Mouse (Mus musculus): Measurements from ENCODE around the gene Anxa2.

- TF ChIP-seq POLR2A (IDR thresholded peaks at IDR 0.05; ENCODE audit: control insufficient read depth, extremely low read depth, insufficient read depth, low read length, poor library complexity) (no peak), CTCF (IDR thresholded peaks at IDR 0.05; ENCODE audit: borderline replicate concordance, control insufficient read depth, extremely low read depth, insufficient read depth, low read length, poor library complexity) (no peak)
Observed at GRCm38 (mm10) chr9:69451886-69452810, 1.3 kb upstream of the Anxa2 start.
